Mouse (Mus musculus) cortical plate, adult 2 months (tissue): ENCODE measurements around the gene Yae1d1. TPM values are rescaled to one million over a fixed set of nuclear protein-coding genes. Genes with fewer than 3 reads are reported as not detected.
"Not testable (repeated sequence)": the region's sequence is repeated elsewhere in the genome, so short reads cannot be mapped to it uniquely, and the experiment has no call there.

Source experiments
- H3K27ac ChIP-seq: fragments of 200-500 bp; 2 replicates; pipeline ENCODE4 v1.5.1; 2012; ENCODE audit warnings: low read length, control low read depth, inconsistent platforms; ENCODE audit not compliant: insufficient read depth
- H3K4me1 ChIP-seq: fragments of 200-500 bp; 2 replicates; pipeline ENCODE4 v1.6.1; 2011; ENCODE audit warnings: low read length; ENCODE audit not compliant: control insufficient read depth, insufficient read depth
- H3K4me3 ChIP-seq: fragments of 200-500 bp; 2 replicates; pipeline ENCODE4 v1.5.1; 2011; ENCODE audit warnings: mild to moderate bottlenecking, low read length, control low read depth; ENCODE audit not compliant: insufficient read depth
- CTCF ChIP-seq: fragments of 200-500 bp; IDR thresholded peaks from 2 replicates; pipeline ENCODE4 v1.5.1; 2011; ENCODE audit warnings: mild to moderate bottlenecking, control low read depth, low read length; ENCODE audit not compliant: insufficient read depth; ENCODE audit errors: extremely low read depth
- POLR2A ChIP-seq: fragments of 200-500 bp; IDR thresholded peaks from 2 replicates; pipeline ENCODE4 v1.6.1; 2011; ENCODE audit warnings: mild to moderate bottlenecking, low read length, control low read depth; ENCODE audit not compliant: insufficient read depth; ENCODE audit errors: extremely low read depth
- polyA plus RNA-seq: library from polyadenylated mRNA; depleted of rRNA; stranded (reverse); fragments of >200 nt; gene quantifications from 2 replicates; pipeline ENCODE4 v1.2.3, GENCODE M21; 2012

Gene Yae1d1
- polyA plus RNA-seq, 1 experiment: 25.5 TPM

- TF ChIP-seq CTCF: no peak
- TF ChIP-seq POLR2A: no peak
- no peaks in the 10 kb centered on the region for H3K4me1 ChIP-seq
- no peak overlapping the region for H3K27ac ChIP-seq
- no peak overlapping the region for H3K4me3 ChIP-seq
Measured at GRCm38 (mm10) chr13:17976854-17977739, 16.1 kb downstream of the Yae1d1 start.

- no peaks in the 10 kb centered on the region for H3K4me1 ChIP-seq
- no peak overlapping the region for H3K4me3 ChIP-seq
- H3K27ac ChIP-seq: no peak overlapping the region
- TF ChIP-seq CTCF (no peak), POLR2A (no peak)
Measured at GRCm38 (mm10) chr13:17975891-17976290, 17.3 kb downstream of the Yae1d1 start.

- Histone ChIP-seq H3K4me3 (no peak overlapping the region), H3K4me1 (no peaks in the 10 kb centered on the region), H3K27ac (no peak overlapping the region)
- TF ChIP-seq POLR2A (no peak), CTCF (no peak)
Measured at GRCm38 (mm10) chr13:17975457-17975856, 17.7 kb downstream of the Yae1d1 start.

GRCm38 (mm10) chr13:17974734-17975133 is 18.4 kb downstream of the Yae1d1 start:
- no peak overlapping the region for H3K4me3 ChIP-seq

GRCm38 (mm10) chr13:17960613-17961012 is 32.5 kb downstream of the Yae1d1 start:
- H3K4me1 ChIP-seq: no peaks in the 10 kb centered on the region
- no peak overlapping the region for H3K27ac ChIP-seq
- H3K4me3 ChIP-seq: no peak overlapping the region
- TF ChIP-seq POLR2A: no peak
- TF ChIP-seq CTCF: no peak

More at GRCm38 (mm10) chr13:17974734-17975133, 18.4 kb downstream of the Yae1d1 start:
- H3K27ac ChIP-seq: no peak overlapping the region
- TF ChIP-seq CTCF (no peak), POLR2A (no peak)
- no peaks in the 10 kb centered on the region for H3K4me1 ChIP-seq

- Histone ChIP-seq H3K27ac (no peak overlapping the region), H3K4me3 (no peak overlapping the region), H3K4me1 (no peaks in the 10 kb centered on the region)
- TF ChIP-seq CTCF (no peak), POLR2A (no peak)
Measured at GRCm38 (mm10) chr13:17954282-17954681, 38.9 kb downstream of the Yae1d1 start.

GRCm38 (mm10) chr13:17950581-17950980 is 42.6 kb downstream of the Yae1d1 start:
- not testable (repeated sequence) for H3K4me1 ChIP-seq, H3K4me3 ChIP-seq, H3K27ac ChIP-seq

- no peaks in the 10 kb centered on the region for H3K4me1 ChIP-seq
- H3K4me3 ChIP-seq: no peak overlapping the region
- TF ChIP-seq POLR2A (no peak), CTCF (no peak)
Measured at GRCm38 (mm10) chr13:17949555-17949954, 43.6 kb downstream of the Yae1d1 start.

GRCm38 (mm10) chr13:17944078-17944917 is 48.9 kb downstream of the Yae1d1 start, which contains the start of gene Rala:
Rala (minus strand) TSS chr13:17944239.
- peak; percentile 59; the same call in 1 of the 2 replicates for TF ChIP-seq POLR2A
- no peak for TF ChIP-seq CTCF
- H3K4me1 ChIP-seq: peaks cover 2% of the 10 kb centered on the region
- peak within 1 kb of the TSS; percentile 39 for H3K27ac ChIP-seq
- peak within 1 kb of the TSS; percentile 54 for H3K4me3 ChIP-seq

More at GRCm38 (mm10) chr13:17949555-17949954, 43.6 kb downstream of the Yae1d1 start:
- H3K27ac ChIP-seq: no peak overlapping the region
